Mouse (Mus musculus) erythroblast, adult 5-6 weeks (primary cell): ENCODE data around the gene Opa3. TPM values are rescaled to one million over a fixed set of nuclear protein-coding genes. Genes with fewer than 3 reads are reported as not detected.

Experiments
- ATAC-seq: replicated peaks from 2 replicates; pipeline ENCODE4 v1.8.0; 2016; ENCODE audit warnings: moderate number of reproducible peaks, mild to moderate bottlenecking, moderate TSS enrichment, inconsistent platforms; ENCODE audit not compliant: poor library complexity, low FRiP score, severe bottlenecking
- total RNA-seq, 2 experiments: library from RNA; stranded (forward) in 1 of 2; stranded (reverse) in 1 of 2; fragments of 150-400 nt in 1 of 2; fragments of 200-764, 138-1000 nt in 1 of 2; gene quantifications; 2 replicates each; pipeline versions ENCODE4 v1.2.3 to v1.2.4; 2015 to 2017; ENCODE audit warnings: low replicate concordance in 2 of 2

Opa3 gene
- total RNA-seq, 2 experiments from 2014 or later: 5.6 to 7.7 TPM

DNA sequence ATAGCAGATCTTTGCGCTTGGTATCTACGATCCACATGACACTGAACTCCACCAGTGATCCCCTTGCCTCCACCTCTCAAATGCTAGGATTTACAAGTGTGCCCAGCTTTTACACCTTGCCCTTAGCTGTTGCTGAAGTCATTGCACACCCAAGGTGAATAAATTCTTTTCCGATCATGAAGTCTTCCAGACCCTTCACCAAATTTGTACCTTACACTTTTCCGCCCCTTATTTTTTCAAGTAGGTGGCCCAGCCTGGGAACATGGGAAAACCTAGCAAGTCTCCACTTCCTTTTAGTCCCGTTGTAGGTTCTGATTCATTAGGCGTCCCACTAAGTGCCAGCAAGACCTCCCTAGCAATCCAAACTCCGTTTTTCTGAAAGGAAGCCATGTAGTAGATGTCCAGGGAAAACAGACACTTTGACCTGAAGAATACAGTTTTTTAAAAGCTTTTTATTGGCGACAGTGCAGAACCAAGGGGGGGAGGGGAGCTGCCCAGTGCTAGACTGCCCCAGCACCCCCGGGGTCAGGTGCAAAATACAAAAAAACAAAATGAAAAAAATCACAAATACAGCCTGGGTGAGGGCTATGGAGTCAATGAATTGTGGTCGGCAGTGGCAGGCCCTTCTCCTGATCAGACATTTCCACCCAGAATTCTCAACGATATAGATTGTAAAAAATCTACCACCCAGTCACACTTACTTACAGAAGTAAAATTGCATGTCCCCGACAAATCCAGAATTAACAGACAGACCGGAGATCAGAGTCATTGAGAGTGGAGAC is 74.3 kb downstream of the Opa3 start:
- no peak for ATAC-seq

DNA sequence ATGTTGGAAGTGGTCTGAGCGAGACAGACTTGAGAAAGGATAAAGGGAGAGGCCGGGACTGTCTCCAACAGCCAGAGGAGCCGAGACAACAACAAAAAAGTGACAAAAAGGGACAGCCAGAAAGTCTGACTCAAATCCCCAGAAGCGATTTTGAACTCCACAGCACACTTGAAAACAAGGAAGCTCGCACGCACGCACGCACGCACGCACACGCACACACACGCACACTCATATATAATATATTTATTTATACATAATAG is 74.8 kb downstream of the Opa3 start:
- ATAC-seq: no peak

DNA sequence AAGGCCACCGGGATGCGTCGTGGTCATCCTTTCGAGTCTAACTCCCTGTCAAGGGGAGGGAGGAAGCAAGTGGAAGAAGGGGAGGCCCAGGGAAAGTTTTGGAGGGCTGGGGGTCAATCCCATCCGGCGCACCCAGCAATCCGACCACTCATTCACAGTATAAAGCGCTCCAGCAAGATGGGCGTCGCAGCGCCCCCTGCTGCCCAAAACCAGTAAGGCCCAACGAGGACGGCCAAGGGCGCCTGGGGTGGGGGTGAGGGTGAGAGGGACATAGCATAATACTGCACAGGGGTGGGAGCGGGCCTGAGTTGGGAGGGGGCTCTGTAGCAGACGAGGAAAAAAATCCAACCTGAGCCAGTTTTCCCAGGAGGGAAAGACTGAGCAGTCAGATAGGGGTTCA is 75.6 kb downstream of the Opa3 start:
- ATAC-seq: no peak

DNA sequence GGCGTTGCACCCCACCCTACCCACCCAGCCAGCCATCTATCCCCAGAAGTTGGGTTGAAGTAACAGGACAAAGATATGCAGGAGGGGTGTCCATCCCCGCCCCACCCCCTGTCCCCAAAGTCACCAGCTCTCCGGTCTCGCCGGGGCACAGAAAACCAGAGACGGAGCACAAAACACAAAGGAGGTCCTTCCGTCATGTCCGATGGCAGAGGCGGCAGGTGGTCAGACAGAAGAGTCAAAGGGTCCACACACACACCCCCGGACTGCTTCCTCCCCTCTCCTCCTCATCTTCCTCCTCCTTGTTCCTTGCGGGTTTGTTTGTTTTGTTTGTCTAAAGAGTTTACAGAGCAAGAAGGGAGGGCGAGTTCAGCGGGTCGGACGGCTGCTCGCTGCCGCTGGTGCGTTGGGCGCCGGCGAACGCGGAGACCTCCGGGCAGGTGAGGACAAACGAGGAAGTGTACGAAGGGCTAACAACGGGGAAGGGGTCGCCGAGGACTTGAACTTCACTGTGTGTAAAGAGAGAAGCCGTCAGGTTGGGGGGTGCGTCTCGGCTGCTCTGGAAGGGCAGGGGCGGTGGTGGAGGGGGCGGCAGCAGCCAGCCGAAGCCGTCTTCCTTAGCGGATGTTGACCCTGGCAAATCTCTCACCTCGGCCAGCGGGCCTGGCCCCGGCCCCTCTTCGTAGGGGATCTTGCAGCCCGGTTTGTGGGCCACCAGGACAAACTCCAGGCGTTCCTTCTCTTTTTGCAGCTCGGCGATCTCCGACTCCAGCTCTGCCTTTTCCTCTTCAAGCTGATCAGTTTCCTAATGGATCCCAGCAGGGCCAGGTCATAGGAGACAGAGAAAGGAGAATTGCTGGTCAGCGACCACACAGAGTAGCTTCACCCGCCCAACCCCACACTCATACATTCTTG is 76.6 kb downstream of the Opa3 start:
- ATAC-seq: no peak

DNA sequence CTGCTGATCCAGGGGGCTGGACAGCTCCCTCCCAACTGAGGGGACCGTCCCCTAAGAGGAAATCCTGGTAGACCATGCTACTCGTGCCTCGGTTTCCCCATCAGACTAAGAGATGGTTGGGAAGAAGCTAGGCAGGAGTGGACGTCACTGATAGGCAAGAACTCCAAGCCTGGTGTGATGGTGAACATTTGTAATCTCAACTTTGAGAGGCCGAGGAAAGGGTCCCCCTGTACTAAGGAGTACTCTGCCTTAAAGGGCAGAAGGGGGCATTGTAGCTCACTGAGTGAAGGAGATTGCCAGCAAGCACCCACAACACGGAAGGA is 77.2 kb downstream of the Opa3 start:
- no peak for ATAC-seq

Other genes starting within 250 kb of the Opa3 start
- gene Nanos2, start 240.9 kb upstream of the Opa3 start, total RNA-seq (2015; ENCODE audit: low replicate concordance): not detected in 2 replicates
- gene Nanos2, start 240.9 kb upstream of the Opa3 start, total RNA-seq (2017; ENCODE audit: low replicate concordance): not detected in 2 replicates
- not detected in 2 replicates for gene Mypop, start 237.1 kb upstream of the Opa3 start, total RNA-seq (2015; ENCODE audit: low replicate concordance)
- gene Mypop, start 237.1 kb upstream of the Opa3 start, total RNA-seq (2017; ENCODE audit: low replicate concordance): 0.43 TPM in 1 of 2 replicates, not detected in the other
- 5.6 and 7.3 TPM in 2 replicates for gene Irf2bp1, start 224.3 kb upstream of the Opa3 start, total RNA-seq (2015; ENCODE audit: low replicate concordance)
- gene Irf2bp1, start 224.3 kb upstream of the Opa3 start, total RNA-seq (2017; ENCODE audit: low replicate concordance): 0.77 and 3.9 TPM in 2 replicates
- gene Foxa3, start 204.8 kb upstream of the Opa3 start, total RNA-seq (2015; ENCODE audit: low replicate concordance): not detected in 2 replicates
- not detected in 2 replicates for gene Foxa3, start 204.8 kb upstream of the Opa3 start, total RNA-seq (2017; ENCODE audit: low replicate concordance)
- 15.2 and 35.9 TPM in 2 replicates for gene Sympk, start 204.0 kb upstream of the Opa3 start, total RNA-seq (2015; ENCODE audit: low replicate concordance)
- 7.8 and 21.0 TPM in 2 replicates for gene Sympk, start 204.0 kb upstream of the Opa3 start, total RNA-seq (2017; ENCODE audit: low replicate concordance)
- not detected in 2 replicates for gene Rsph6a, start 173.6 kb upstream of the Opa3 start, total RNA-seq (2015; ENCODE audit: low replicate concordance)
- not detected in 2 replicates for gene Rsph6a, start 173.6 kb upstream of the Opa3 start, total RNA-seq (2017; ENCODE audit: low replicate concordance)
- gene Dmwd, start 152.1 kb upstream of the Opa3 start, total RNA-seq (2015; ENCODE audit: low replicate concordance): 1.9 and 3.1 TPM in 2 replicates
- gene Dmwd, start 152.1 kb upstream of the Opa3 start, total RNA-seq (2017; ENCODE audit: low replicate concordance): 1.0 and 2.6 TPM in 2 replicates
- 3.8 TPM in 1 of 2 replicates, not detected in the other for gene Dmpk, start 144.5 kb upstream of the Opa3 start, total RNA-seq (2015; ENCODE audit: low replicate concordance)
- gene Dmpk, start 144.5 kb upstream of the Opa3 start, total RNA-seq (2017; ENCODE audit: low replicate concordance): 4.3 and 6.0 TPM in 2 replicates
- gene Six5, start 133.7 kb upstream of the Opa3 start, total RNA-seq (2015; ENCODE audit: low replicate concordance): 0.42 TPM in 1 of 2 replicates, not detected in the other
- gene Six5, start 133.7 kb upstream of the Opa3 start, total RNA-seq (2017; ENCODE audit: low replicate concordance): not detected in 2 replicates
- not detected in 2 replicates for gene Gm4969, start 110.0 kb upstream of the Opa3 start, total RNA-seq (2015; ENCODE audit: low replicate concordance)
- 0.28 TPM in 1 of 2 replicates, not detected in the other for gene Gm4969, start 110.0 kb upstream of the Opa3 start, total RNA-seq (2017; ENCODE audit: low replicate concordance)
- 0.21 and 0.77 TPM in 2 replicates for gene Fbxo46, start 108.5 kb upstream of the Opa3 start, total RNA-seq (2015; ENCODE audit: low replicate concordance)
- gene Fbxo46, start 108.5 kb upstream of the Opa3 start, total RNA-seq (2017; ENCODE audit: low replicate concordance): 2.1 and 2.5 TPM in 2 replicates
- gene Qpctl, start 79.0 kb upstream of the Opa3 start, total RNA-seq (2015; ENCODE audit: low replicate concordance): 1.3 and 6.7 TPM in 2 replicates
- 0.70 and 1.3 TPM in 2 replicates for gene Qpctl, start 79.0 kb upstream of the Opa3 start, total RNA-seq (2017; ENCODE audit: low replicate concordance)
- 15.0 TPM in 2 replicates for gene Snrpd2, start 78.6 kb upstream of the Opa3 start, total RNA-seq (2015; ENCODE audit: low replicate concordance)
- 20.2 and 22.0 TPM in 2 replicates for gene Snrpd2, start 78.6 kb upstream of the Opa3 start, total RNA-seq (2017; ENCODE audit: low replicate concordance)
- 0.42 TPM in 1 of 2 replicates, not detected in the other for gene Gipr, start 62.2 kb upstream of the Opa3 start, total RNA-seq (2015; ENCODE audit: low replicate concordance)
- gene Gipr, start 62.2 kb upstream of the Opa3 start, total RNA-seq (2017; ENCODE audit: low replicate concordance): not detected in 2 replicates
- gene Eml2, start 51.9 kb upstream of the Opa3 start, total RNA-seq (2015; ENCODE audit: low replicate concordance): 1.5 and 2.1 TPM in 2 replicates
- 2.8 and 3.7 TPM in 2 replicates for gene Eml2, start 51.9 kb upstream of the Opa3 start, total RNA-seq (2017; ENCODE audit: low replicate concordance)
- gene Gpr4, start 15.8 kb upstream of the Opa3 start, total RNA-seq (2015; ENCODE audit: low replicate concordance): 0.19 TPM in 1 of 2 replicates, not detected in the other
- gene Gpr4, start 15.8 kb upstream of the Opa3 start, total RNA-seq (2017; ENCODE audit: low replicate concordance): not detected in 2 replicates
- gene Vasp, start 43.5 kb downstream of the Opa3 start, total RNA-seq (2015; ENCODE audit: low replicate concordance): 34.6 and 35.9 TPM in 2 replicates
- 32.5 and 56.6 TPM in 2 replicates for gene Vasp, start 43.5 kb downstream of the Opa3 start, total RNA-seq (2017; ENCODE audit: low replicate concordance)
- gene Ppm1n, start 51.7 kb downstream of the Opa3 start, total RNA-seq (2015; ENCODE audit: low replicate concordance): not detected in 2 replicates
- gene Ppm1n, start 51.7 kb downstream of the Opa3 start, total RNA-seq (2017; ENCODE audit: low replicate concordance): not detected in 2 replicates
- not detected in 2 replicates for gene Rtn2, start 54.3 kb downstream of the Opa3 start, total RNA-seq (2015; ENCODE audit: low replicate concordance)
- gene Rtn2, start 54.3 kb downstream of the Opa3 start, total RNA-seq (2017; ENCODE audit: low replicate concordance): not detected in 2 replicates
- gene Fosb, start 81.7 kb downstream of the Opa3 start, total RNA-seq (2015; ENCODE audit: low replicate concordance): 2.9 and 3.1 TPM in 2 replicates
- gene Fosb, start 81.7 kb downstream of the Opa3 start, total RNA-seq (2017; ENCODE audit: low replicate concordance): 2.2 and 3.8 TPM in 2 replicates
- gene Ercc1, start 116.4 kb downstream of the Opa3 start, total RNA-seq (2015; ENCODE audit: low replicate concordance): 8.6 and 8.8 TPM in 2 replicates
- gene Ercc1, start 116.4 kb downstream of the Opa3 start, total RNA-seq (2017; ENCODE audit: low replicate concordance): 4.6 and 5.2 TPM in 2 replicates
- 1.2 and 1.9 TPM in 2 replicates for gene Cd3eap, start 131.1 kb downstream of the Opa3 start, total RNA-seq (2015; ENCODE audit: low replicate concordance)
- gene Cd3eap, start 131.1 kb downstream of the Opa3 start, total RNA-seq (2017; ENCODE audit: low replicate concordance): 2.6 and 5.7 TPM in 2 replicates
- gene Ppp1r13l, start 131.4 kb downstream of the Opa3 start, total RNA-seq (2015; ENCODE audit: low replicate concordance): 0.19 and 3.3 TPM in 2 replicates
- gene Ppp1r13l, start 131.4 kb downstream of the Opa3 start, total RNA-seq (2017; ENCODE audit: low replicate concordance): not detected in 2 replicates
- gene Ercc2, start 153.7 kb downstream of the Opa3 start, total RNA-seq (2015; ENCODE audit: low replicate concordance): 1.3 and 2.7 TPM in 2 replicates
- 11.4 and 18.0 TPM in 2 replicates for gene Ercc2, start 153.7 kb downstream of the Opa3 start, total RNA-seq (2017; ENCODE audit: low replicate concordance)
- not detected in 2 replicates for gene Klc3, start 175.8 kb downstream of the Opa3 start, total RNA-seq (2015; ENCODE audit: low replicate concordance)
- not detected in 2 replicates for gene Klc3, start 175.8 kb downstream of the Opa3 start, total RNA-seq (2017; ENCODE audit: low replicate concordance)
- gene Ckm, start 176.4 kb downstream of the Opa3 start, total RNA-seq (2015; ENCODE audit: low replicate concordance): not detected in 2 replicates
- gene Ckm, start 176.4 kb downstream of the Opa3 start, total RNA-seq (2017; ENCODE audit: low replicate concordance): not detected in 2 replicates
- gene Mark4, start 230.5 kb downstream of the Opa3 start, total RNA-seq (2015; ENCODE audit: low replicate concordance): 1.9 and 5.2 TPM in 2 replicates
- 1.7 and 2.8 TPM in 2 replicates for gene Mark4, start 230.5 kb downstream of the Opa3 start, total RNA-seq (2017; ENCODE audit: low replicate concordance)
- gene Exoc3l2, start 235.0 kb downstream of the Opa3 start, total RNA-seq (2015; ENCODE audit: low replicate concordance): not detected in 2 replicates
- gene Exoc3l2, start 235.0 kb downstream of the Opa3 start, total RNA-seq (2017; ENCODE audit: low replicate concordance): not detected in 2 replicates